Mouse (Mus musculus): ENCODE results near the gene Oxtr. TPM values are rescaled to one million over a fixed set of nuclear protein-coding genes. Genes with fewer than 3 reads are reported as not detected.

Oxtr gene
- not detected for total RNA-seq (2023)

DNA sequence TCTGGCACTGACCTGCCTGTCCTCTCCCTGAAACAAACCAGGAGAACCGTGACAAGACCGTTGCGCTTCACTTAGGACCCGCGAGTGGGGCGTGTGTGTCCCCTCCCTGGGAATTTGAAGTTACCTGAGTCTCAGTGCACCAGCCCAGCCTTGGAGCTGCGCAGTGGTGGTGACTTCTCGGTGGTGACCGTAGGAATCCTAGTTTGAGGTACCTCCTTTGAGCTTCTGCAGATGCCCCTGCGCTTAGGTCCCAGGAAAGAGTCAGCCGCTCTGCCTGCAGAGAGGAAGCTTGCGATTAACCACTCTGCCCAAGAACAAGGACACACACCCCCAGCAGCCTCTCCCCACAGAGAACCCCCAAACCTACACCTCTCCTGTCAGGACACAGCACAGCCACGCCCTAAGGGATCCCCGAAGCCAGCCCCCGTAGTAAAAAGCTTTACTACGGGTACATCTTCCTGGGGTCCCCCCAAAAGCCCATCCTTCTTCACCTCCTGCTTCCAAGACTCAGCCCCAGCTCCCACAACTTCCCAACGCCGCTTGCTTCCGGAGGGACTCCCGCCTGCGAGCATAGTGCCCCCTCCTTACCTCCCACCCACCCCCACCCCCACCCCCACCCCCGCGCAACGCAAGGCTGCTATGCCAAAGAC, at the start of gene Oxtr:
TSS of gene Oxtr (minus strand) at position 34 of the 650 bp plus-strand sequence.

DNA sequence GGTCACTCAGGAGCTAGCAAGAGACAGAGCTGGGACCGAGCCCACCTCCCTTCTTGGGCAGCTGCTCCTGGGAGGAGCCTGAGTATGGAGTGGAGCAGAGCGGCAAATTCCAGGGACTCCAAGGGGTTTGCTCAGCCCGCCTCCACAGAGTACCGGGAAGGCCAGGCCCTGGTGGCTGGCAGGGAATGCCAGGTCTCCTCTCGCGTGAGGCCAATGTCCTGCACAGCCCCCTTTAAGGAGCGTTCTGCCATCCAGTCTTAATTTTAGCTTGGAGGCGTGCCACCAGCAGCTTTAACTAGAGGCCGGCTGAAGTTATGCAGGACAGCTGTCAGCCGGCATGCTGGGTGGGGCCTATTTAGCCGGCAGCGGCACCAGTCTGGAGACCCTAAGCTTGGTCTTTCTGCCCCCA, 30.4 kb downstream of the Oxtr start, which contains the start of gene Cav3:
TSS of gene Cav3 (plus strand) at position 165 of the 409 bp plus-strand sequence.

Other genes with a start within 250 kb of the Oxtr start
- under 1 TPM in 1 of 2 experiments, not detected in 1; 0.22 TPM for gene Lmcd1, start 216.2 kb downstream of the Oxtr start, total RNA-seq (2023)
- not detected for gene Ssu2, start 101.9 kb downstream of the Oxtr start, total RNA-seq (2023)
- not detected for gene Cav3, start 30.4 kb downstream of the Oxtr start, total RNA-seq (2023)
- gene Rad18, start 206.7 kb upstream of the Oxtr start, total RNA-seq (2023) = 10 to 100 TPM; 13.6 to 14.1 TPM